Mouse (Mus musculus) bone marrow macrophage, adult 2 months (primary cell): ENCODE data around the gene Golga1.

Experiments
- CTCF ChIP-seq: IDR thresholded peaks from 2 replicates; pipeline ENCODE4 v1.5.1; 2012; ENCODE audit warnings: low read depth, mild to moderate bottlenecking, low read length, moderate library complexity
- POLR2A ChIP-seq: IDR thresholded peaks from 2 replicates; pipeline ENCODE4 v1.6.1; 2012; ENCODE audit warnings: mild to moderate bottlenecking, low read depth, low read length, borderline replicate concordance

- TF ChIP-seq POLR2A = no peak
- TF ChIP-seq CTCF = no peak
Measured at GRCm38 (mm10) chr2:38992452-38992851, 72.9 kb downstream of the Golga1 start.
